Mouse (Mus musculus): ENCODE measurements around the gene Rhpn2. TPM values are rescaled to one million over a fixed set of nuclear protein-coding genes. Genes with fewer than 3 reads are reported as not detected.

Gene Rhpn2
- polyA plus RNA-seq, 1 experiment from 2014 or later: 29.2 TPM

- Histone ChIP-seq H3K27ac (peak within 1 kb of the TSS; percentile 12; the same call in 1 of the 2 replicates), H3K4me3 (replicated peaks) (peak within 1 kb of the TSS; percentile 71), H3K9me3 (no peaks in the 10 kb centered on the region), H3K4me1 (peaks cover 16% of the 10 kb centered on the region), H3K9ac (peak within 1 kb of the TSS; percentile 69), H3K4me2 (peak within 1 kb of the TSS; percentile 85), H3K27me3 (replicated peaks) (no peaks in the 10 kb centered on the region), H3K36me3 (peaks cover 3% of the 10 kb centered on the region; the same call in 1 of the 2 replicates)
- ATAC-seq (ENCODE audit: insufficient read depth, low FRiP score, low read depth): peak; percentile 96
- WGBS: under 1% methylated on average over 28 of the region's 28 CpGs
Measured at GRCm38 (mm10) chr7:35396542-35397168, 62.7 kb downstream of the Rhpn2 start, which contains the start of the genes Faap24 and Cep89. Faap24 (minus strand) TSS chr7:35396836. Cep89 (plus strand) TSS chr7:35397035.

DNA sequence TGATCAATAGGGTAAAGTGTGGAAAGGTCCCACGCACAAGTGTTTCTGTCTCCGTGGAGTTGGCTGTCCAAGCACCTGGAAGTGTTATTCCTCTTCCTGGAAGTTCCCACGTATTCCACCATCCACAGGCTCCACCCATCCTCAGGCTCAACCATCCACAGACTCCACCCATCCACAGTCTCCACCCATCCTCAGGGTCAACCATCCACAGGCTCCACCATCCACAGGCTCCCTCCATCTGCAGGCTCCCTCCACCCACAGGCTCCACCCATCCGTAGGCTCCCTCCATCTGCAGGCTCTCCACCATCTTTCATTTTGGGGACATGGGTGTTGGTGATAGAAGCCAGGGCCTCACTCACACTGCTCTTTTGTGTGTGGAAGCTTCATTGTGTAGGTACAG lies 67.2 kb downstream of the Rhpn2 start:
- WGBS: 83% methylated on average over 4 of the region's 4 CpGs
- ATAC-seq (ENCODE audit: insufficient read depth, low FRiP score, low read depth): no peak
- Histone ChIP-seq H3K27me3 (replicated peaks) (no peaks in the 10 kb centered on the region), H3K9me3 (no peaks in the 10 kb centered on the region), H3K27ac (no peak overlapping the region), H3K9ac (no peak overlapping the region), H3K36me3 (peaks cover 36% of the 10 kb centered on the region), H3K4me3 (replicated peaks) (no peak overlapping the region), H3K4me1 (peaks cover 10% of the 10 kb centered on the region), H3K4me2 (no peak overlapping the region)

GRCm38 (mm10) chr7:35415226-35415625 lies 81.3 kb downstream of the Rhpn2 start:
- Histone ChIP-seq H3K4me3 (replicated peaks) (no peak overlapping the region), H3K27me3 (replicated peaks) (no peaks in the 10 kb centered on the region), H3K36me3 (peaks cover 21% of the 10 kb centered on the region), H3K9me3 (no peaks in the 10 kb centered on the region), H3K27ac (no peak overlapping the region), H3K4me1 (peaks cover 7% of the 10 kb centered on the region; the same call in 1 of the 2 replicates), H3K9ac (no peak overlapping the region), H3K4me2 (no peak overlapping the region)
- ATAC-seq (ENCODE audit: insufficient read depth, low FRiP score, low read depth): no peak
- WGBS: 73% methylated on average over 5 of the region's 5 CpGs

GRCm38 (mm10) chr7:35415801-35416653 lies 82.1 kb downstream of the Rhpn2 start:
- Histone ChIP-seq H3K9me3 (no peaks in the 10 kb centered on the region), H3K36me3 (peaks cover 16% of the 10 kb centered on the region), H3K9ac (no peak overlapping the region), H3K4me3 (replicated peaks) (no peak overlapping the region), H3K4me1 (peaks cover 7% of the 10 kb centered on the region; the same call in 1 of the 2 replicates), H3K27ac (peak overlapping the region; percentile 19; the same call in 1 of the 2 replicates), H3K4me2 (no peak overlapping the region), H3K27me3 (replicated peaks) (no peaks in the 10 kb centered on the region)
- peak; percentile 54; the same call in 1 of the 2 replicates for ATAC-seq (ENCODE audit: insufficient read depth, low FRiP score, low read depth)
- 67% methylated on average over 9 of the region's 9 CpGs for WGBS

DNA sequence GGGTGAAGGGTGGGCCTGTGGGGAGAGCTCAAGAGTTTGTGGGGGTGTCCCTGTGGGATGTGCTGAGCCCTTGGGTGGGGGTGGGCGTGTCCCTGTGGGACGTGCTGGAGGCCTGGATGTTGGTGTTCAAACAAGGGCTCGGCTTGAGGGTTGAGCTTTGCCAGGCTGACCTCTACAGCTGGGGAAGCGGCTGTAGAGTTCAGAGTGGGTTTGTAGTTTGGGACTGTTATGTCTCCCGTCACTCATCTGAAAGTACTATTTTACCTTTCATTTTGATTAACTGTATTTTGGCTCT lies 82.6 kb downstream of the Rhpn2 start:
- Histone ChIP-seq H3K4me3 (replicated peaks) (no peak overlapping the region), H3K36me3 (peaks cover 21% of the 10 kb centered on the region), H3K4me1 (peaks cover 7% of the 10 kb centered on the region; the same call in 1 of the 2 replicates), H3K27me3 (replicated peaks) (no peaks in the 10 kb centered on the region), H3K27ac (no peak overlapping the region), H3K4me2 (no peak overlapping the region), H3K9me3 (no peaks in the 10 kb centered on the region), H3K9ac (no peak overlapping the region)
- WGBS: 80% methylated on average over 5 of the region's 5 CpGs
- 0 out of 2 replicates have a peak, but pooled peaks have one; percentile 54 for ATAC-seq (ENCODE audit: insufficient read depth, low FRiP score, low read depth)

DNA sequence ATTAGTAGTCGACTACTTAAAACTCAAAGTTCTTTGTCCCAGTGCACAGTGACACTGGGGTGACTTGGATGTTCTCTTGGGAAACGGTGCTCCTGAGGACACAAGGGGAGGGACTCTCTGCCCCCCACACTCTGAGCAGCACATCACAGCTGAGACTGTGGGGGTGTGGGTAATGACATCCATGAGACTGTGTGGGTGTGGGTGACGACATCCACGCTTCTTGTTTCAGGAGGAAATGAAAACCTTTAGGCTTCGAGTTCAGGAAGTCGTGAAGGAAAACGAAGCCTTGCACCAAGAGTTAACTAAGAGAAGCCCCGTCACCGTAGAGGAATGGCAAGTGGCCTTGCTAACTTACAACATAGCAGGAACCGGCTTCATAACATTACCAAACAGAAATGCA lies 89.1 kb downstream of the Rhpn2 start:
- 89% methylated on average over 10 of the region's 10 CpGs for WGBS
- ATAC-seq (ENCODE audit: insufficient read depth, low FRiP score, low read depth): no peak
- peaks cover 37% of the 10 kb centered on the region for H3K36me3 ChIP-seq

GRCm38 (mm10) chr7:35428146-35428545 lies 94.2 kb downstream of the Rhpn2 start:
- Histone ChIP-seq H3K36me3 (peaks cover 52% of the 10 kb centered on the region), H3K9me3 (no peaks in the 10 kb centered on the region), H3K27me3 (replicated peaks) (no peaks in the 10 kb centered on the region), H3K9ac (no peak overlapping the region), H3K27ac (no peak overlapping the region), H3K4me3 (replicated peaks) (no peak overlapping the region), H3K4me2 (no peak overlapping the region), H3K4me1 (no peaks in the 10 kb centered on the region)
- no peak for ATAC-seq (ENCODE audit: insufficient read depth, low FRiP score, low read depth)
- WGBS: 86% methylated on average over 10 of the region's 10 CpGs

More for the DNA sequence above, 89.1 kb downstream of the Rhpn2 start:
- Histone ChIP-seq H3K4me1 (no peaks in the 10 kb centered on the region), H3K9ac (no peak overlapping the region), H3K9me3 (no peaks in the 10 kb centered on the region), H3K27ac (no peak overlapping the region), H3K27me3 (replicated peaks) (no peaks in the 10 kb centered on the region), H3K4me2 (no peak overlapping the region), H3K4me3 (replicated peaks) (no peak overlapping the region)

GRCm38 (mm10) chr7:35435266-35435665 lies 101.3 kb downstream of the Rhpn2 start:
- 76% methylated on average over 9 of the region's 9 CpGs for WGBS
- peaks cover 40% of the 10 kb centered on the region for H3K36me3 ChIP-seq
- no peak for ATAC-seq (ENCODE audit: insufficient read depth, low FRiP score, low read depth)

More at GRCm38 (mm10) chr7:35435266-35435665, 101.3 kb downstream of the Rhpn2 start:
- Histone ChIP-seq H3K4me1 (no peaks in the 10 kb centered on the region), H3K9ac (no peak overlapping the region), H3K27me3 (replicated peaks) (no peaks in the 10 kb centered on the region), H3K4me3 (replicated peaks) (no peak overlapping the region), H3K27ac (no peak overlapping the region), H3K4me2 (no peak overlapping the region), H3K9me3 (no peaks in the 10 kb centered on the region)

Other genes starting within 250 kb of the Rhpn2 start
- 6.6 and 7.0 TPM in 2 replicates for gene Cebpa, start 214.9 kb upstream of the Rhpn2 start, polyA plus RNA-seq (2015; fragmentation: Nextera tagmentation; extraction: Ambion mirVana)
- 2.4 and 3.3 TPM in 2 replicates for gene Slc7a10, start 147.8 kb upstream of the Rhpn2 start, polyA plus RNA-seq (2015; fragmentation: Nextera tagmentation; extraction: Ambion mirVana)
- 6.3 and 7.1 TPM in 2 replicates for gene Lrp3, start 118.7 kb upstream of the Rhpn2 start, polyA plus RNA-seq (2015; fragmentation: Nextera tagmentation; extraction: Ambion mirVana)
- gene Gpatch1, start 15.7 kb upstream of the Rhpn2 start, polyA plus RNA-seq (2015; fragmentation: Nextera tagmentation; extraction: Ambion mirVana): 13.2 and 13.7 TPM in 2 replicates
- 17.1 and 17.5 TPM in 2 replicates for gene Faap24, start 62.7 kb downstream of the Rhpn2 start, polyA plus RNA-seq (2015; fragmentation: Nextera tagmentation; extraction: Ambion mirVana)
- gene Cep89, start 62.9 kb downstream of the Rhpn2 start, polyA plus RNA-seq (2015; fragmentation: Nextera tagmentation; extraction: Ambion mirVana): 45.4 and 49.3 TPM in 2 replicates
- 12.6 and 15.0 TPM in 2 replicates for gene Slc7a9, start 114.6 kb downstream of the Rhpn2 start, polyA plus RNA-seq (2015; fragmentation: Nextera tagmentation; extraction: Ambion mirVana)
- 0.44 and 0.79 TPM in 2 replicates for gene Tdrd12, start 203.6 kb downstream of the Rhpn2 start, polyA plus RNA-seq (2015; fragmentation: Nextera tagmentation; extraction: Ambion mirVana)
- gene Nudt19, start 222.1 kb downstream of the Rhpn2 start, polyA plus RNA-seq (2015; fragmentation: Nextera tagmentation; extraction: Ambion mirVana): 91.1 and 95.5 TPM in 2 replicates

Measured in stomach, embryonic 15.5 days (tissue).